Mouse (Mus musculus) brain, adult 10 weeks (tissue): ENCODE results near the gene C2cd6. TPM values are rescaled to one million over a fixed set of nuclear protein-coding genes. Genes with fewer than 3 reads are reported as not detected.

ENCODE experiments used
- polyA plus RNA-seq: library from polyadenylated mRNA; stranded (reverse); fragments of 350-450 nt; fragmentation: Illumina TruSeq; extraction: RNeasy Lipid Tissue Mini Kit (QIAGEN cat#74804); gene quantifications from one replicate; pipeline ENCODE4 v1.2.3, GENCODE M21; 2015; ENCODE audit warnings: low read depth, low replicate concordance

Gene C2cd6
- polyA plus RNA-seq = not detected

GRCm38 (mm10) chr1:59094705-59095104, at the start of gene C2cd6:
TSS of gene C2cd6 (minus strand) at chr1:59094900.

GRCm38 (mm10) chr1:59119720-59120457, 25.2 kb upstream of the C2cd6 start, which contains the start of gene Tmem237:
TSS of gene Tmem237 (minus strand) at chr1:59120408.

Other genes with a start within 250 kb of the C2cd6 start
- 97.7 TPM for gene Trak2, start 121.5 kb downstream of the C2cd6 start, polyA plus RNA-seq
- 33.1 TPM for gene Stradb, start 121.4 kb downstream of the C2cd6 start, polyA plus RNA-seq
- 40.3 TPM for gene Tmem237, start 25.5 kb upstream of the C2cd6 start, polyA plus RNA-seq
- 1.1 TPM for gene Mpp4, start 68.5 kb upstream of the C2cd6 start, polyA plus RNA-seq
- gene Als2, start 142.3 kb upstream of the C2cd6 start, polyA plus RNA-seq = 16.5 TPM
- gene Cdk15, start 162.0 kb upstream of the C2cd6 start, polyA plus RNA-seq = 0.58 TPM